Mouse (Mus musculus): ENCODE measurements around the gene Dpm2. TPM values are rescaled to one million over a fixed set of nuclear protein-coding genes. Genes with fewer than 3 reads are reported as not detected.

The Dpm2 gene
- 127 and 170 TPM in 2 replicates for polyA plus RNA-seq (2012; rRNA removed; ENCODE audit: low replicate concordance)

GRCm38 (mm10) chr2:32570698-32571494 is at the start of gene Dpm2:
Gene Dpm2, plus strand, starts transcription at chr2:32570858.

GRCm38 (mm10) chr2:32534733-32535471 is 35.8 kb upstream of the Dpm2 start, which contains the start of gene Fam102a:
Gene Fam102a, plus strand, starts transcription at chr2:32535332.

GRCm38 (mm10) chr2:32574497-32574896 is 3.8 kb downstream of the Dpm2 start, which contains the start of gene Pip5kl1:
Gene Pip5kl1, plus strand, starts transcription at chr2:32574797.

GRCm38 (mm10) chr2:32575586-32576160 is 5.0 kb downstream of the Dpm2 start, which contains the start of gene 9430097D07Rik:
Gene 9430097D07Rik, minus strand, starts transcription at chr2:32575684.

GRCm38 (mm10) chr2:32586871-32587351 is 16.3 kb downstream of the Dpm2 start, which contains the start of gene St6galnac4:
Gene St6galnac4, plus strand, starts transcription at chr2:32587095.

GRCm38 (mm10) chr2:32599409-32599808 is 28.8 kb downstream of the Dpm2 start, which contains the start of gene St6galnac6:
Gene St6galnac6, plus strand, starts transcription at chr2:32599709.

GRCm38 (mm10) chr2:32621517-32621859 is 50.8 kb downstream of the Dpm2 start, which contains the start of gene Ak1:
Gene Ak1, plus strand, starts transcription at chr2:32621758.

Other genes starting within 250 kb of the Dpm2 start
- 264 and 330 TPM in 2 replicates for gene Ciz1, start 218.5 kb upstream of the Dpm2 start, polyA plus RNA-seq (2012; rRNA removed; ENCODE audit: low replicate concordance)
- gene Dnm1, start 217.5 kb upstream of the Dpm2 start, polyA plus RNA-seq (2012; rRNA removed; ENCODE audit: low replicate concordance) = 120 and 279 TPM in 2 replicates
- 333 and 396 TPM in 2 replicates for gene 1110008P14Rik, start 188.9 kb upstream of the Dpm2 start, polyA plus RNA-seq (2012; rRNA removed; ENCODE audit: low replicate concordance)
- 199 and 205 TPM in 2 replicates for gene Lcn2, start 182.6 kb upstream of the Dpm2 start, polyA plus RNA-seq (2012; rRNA removed; ENCODE audit: low replicate concordance)
- 34.1 and 62.0 TPM in 2 replicates for gene Ptges2, start 175.0 kb upstream of the Dpm2 start, polyA plus RNA-seq (2012; rRNA removed; ENCODE audit: low replicate concordance)
- gene Naif1, start 120.4 kb upstream of the Dpm2 start, polyA plus RNA-seq (2012; rRNA removed; ENCODE audit: low replicate concordance) = 6.2 and 7.5 TPM in 2 replicates
- 24.3 and 27.5 TPM in 2 replicates for gene Slc25a25, start 119.4 kb upstream of the Dpm2 start, polyA plus RNA-seq (2012; rRNA removed; ENCODE audit: low replicate concordance)
- gene Fam102a, start 35.5 kb upstream of the Dpm2 start, polyA plus RNA-seq (2012; rRNA removed; ENCODE audit: low replicate concordance) = 32.3 and 66.9 TPM in 2 replicates
- gene Pip5kl1, start 3.9 kb downstream of the Dpm2 start, polyA plus RNA-seq (2012; rRNA removed; ENCODE audit: low replicate concordance) = 0.20 TPM in 1 of 2 replicates, not detected in the other
- not detected in 2 replicates for gene 9430097D07Rik, start 4.8 kb downstream of the Dpm2 start, polyA plus RNA-seq (2012; rRNA removed; ENCODE audit: low replicate concordance)
- gene St6galnac4, start 16.2 kb downstream of the Dpm2 start, polyA plus RNA-seq (2012; rRNA removed; ENCODE audit: low replicate concordance) = 28.7 and 39.7 TPM in 2 replicates
- 69.1 and 77.3 TPM in 2 replicates for gene St6galnac6, start 28.9 kb downstream of the Dpm2 start, polyA plus RNA-seq (2012; rRNA removed; ENCODE audit: low replicate concordance)
- gene Ak1, start 50.9 kb downstream of the Dpm2 start, polyA plus RNA-seq (2012; rRNA removed; ENCODE audit: low replicate concordance) = 13.3 and 257 TPM in 2 replicates
- 204 and 247 TPM in 2 replicates for gene Eng, start 75.7 kb downstream of the Dpm2 start, polyA plus RNA-seq (2012; rRNA removed; ENCODE audit: low replicate concordance)
- gene Fpgs, start 133.3 kb downstream of the Dpm2 start, polyA plus RNA-seq (2012; rRNA removed; ENCODE audit: low replicate concordance) = 58.6 and 75.4 TPM in 2 replicates
- 122 and 141 TPM in 2 replicates for gene Cdk9, start 142.2 kb downstream of the Dpm2 start, polyA plus RNA-seq (2012; rRNA removed; ENCODE audit: low replicate concordance)
- 70.1 and 122 TPM in 2 replicates for gene Sh2d3c, start 150.2 kb downstream of the Dpm2 start, polyA plus RNA-seq (2012; rRNA removed; ENCODE audit: low replicate concordance)
- not detected in 2 replicates for gene 6330409D20Rik, start 170.2 kb downstream of the Dpm2 start, polyA plus RNA-seq (2012; rRNA removed; ENCODE audit: low replicate concordance)
- gene Tor2a, start 186.4 kb downstream of the Dpm2 start, polyA plus RNA-seq (2012; rRNA removed; ENCODE audit: low replicate concordance) = 65.6 and 109 TPM in 2 replicates
- gene Ttc16, start 204.8 kb downstream of the Dpm2 start, polyA plus RNA-seq (2012; rRNA removed; ENCODE audit: low replicate concordance) = 0.42 and 0.70 TPM in 2 replicates
- gene Ptrh1, start 204.9 kb downstream of the Dpm2 start, polyA plus RNA-seq (2012; rRNA removed; ENCODE audit: low replicate concordance) = 7.6 and 8.0 TPM in 2 replicates
- gene Cfap157, start 213.6 kb downstream of the Dpm2 start, polyA plus RNA-seq (2012; rRNA removed; ENCODE audit: low replicate concordance) = not detected in 2 replicates

Data from mammary gland, adult 2 months (tissue).